Comparison of ENCODE assay signal across 16 mouse cellular contexts in genomic region chr6:135182925-135183324, GRCm38 (mm10). TPM values are rescaled to one million over a fixed set of nuclear protein-coding genes. Genes with fewer than 3 reads are reported as not detected.
DNase-seq lines count a peak whose midpoint lies in the region; ATAC-seq and TF ChIP-seq lines count a peak whose summit lies in the region.
"Had no signal": no experiment of that assay in that cellular context is flagged by ENCODE, and none has a peak within 500 bp of the region (broad histone marks: within the 10 kb centered on the region; RNA-seq: fewer than 3 reads in every experiment).

No protein-coding gene starts in this region.

- no peak overlapping the region for H3K9ac ChIP-seq in lung, postnatal 0 days (replicated peaks; ENCODE audit: low read depth)
- H3K9ac ChIP-seq: embryonic facial prominence, embryonic 13.5 days; lung, embryonic 15.5 days had no signal

- no peaks in the 10 kb centered on the region for H3K4me1 ChIP-seq in lung, postnatal 0 days (ENCODE audit: insufficient read depth, low read depth, low read length)
- H3K4me1 ChIP-seq: embryonic facial prominence, embryonic 13.5 days; lung, embryonic 15.5 days had no signal

- no peak for TF ChIP-seq EP300 in lung, postnatal 0 days (IDR thresholded peaks at IDR 0.05)

- peak; percentile 42 for TF ChIP-seq CTCF in lung, postnatal 0 days (IDR thresholded peaks at IDR 0.05)
- TF ChIP-seq CTCF in Patski (IDR thresholded peaks at IDR 0.05), result peak; percentile 36

- no peak overlapping the region for H3K4me3 ChIP-seq in lung, postnatal 0 days (ENCODE audit: low read depth, low read length)
- H3K4me3 ChIP-seq: embryonic facial prominence, embryonic 13.5 days; lung, embryonic 15.5 days had no signal

- H3K27me3 ChIP-seq in lung, postnatal 0 days (replicated peaks; ENCODE audit: insufficient read depth, low read length), result 0 out of 2 replicates have a peak, but pooled peaks cover 3% of the 10 kb centered on the region
- no peaks in the 10 kb centered on the region for H3K27me3 ChIP-seq in Patski
- H3K27me3 ChIP-seq: lung, embryonic 15.5 days had no signal

- H3K36me3 ChIP-seq in lung, postnatal 0 days (ENCODE audit: insufficient read depth, low read length), result no peaks in the 10 kb centered on the region
- H3K36me3 ChIP-seq: embryonic facial prominence, embryonic 13.5 days; lung, embryonic 15.5 days had no signal

- ATAC-seq in lung, postnatal 0 days, result no peak
- no peak for ATAC-seq in Patski

- intact Hi-C loops in left cerebral cortex, postnatal 4 days (cut with DNase I), result no loop called here

- no peaks in the 10 kb centered on the region for H3K9me3 ChIP-seq in lung, postnatal 0 days (ENCODE audit: low read length)
- H3K9me3 ChIP-seq: embryonic facial prominence, embryonic 13.5 days; lung, embryonic 15.5 days had no signal

- POLR2A ChIA-PET in Patski (lab: Charles Lee), result no interaction called here

- CTCF ChIA-PET in Patski (lab: Charles Lee), result interaction anchor here (1.6 kb wide), 1 partner anchor 33 kb away, joined by 4 read pairs; no protein-coding TSS in a partner anchor

- no peak overlapping the region for H3K27ac ChIP-seq in lung, postnatal 0 days (ENCODE audit: low read length)
- H3K27ac ChIP-seq: embryonic facial prominence, embryonic 13.5 days; lung, embryonic 15.5 days had no signal

- WGBS in lung, postnatal 0 days, result 48% methylated on average over 5 of the region's 5 CpGs

- no peak for DNase-seq in lung, postnatal 0 days (ENCODE audit: low spot score)
- no peak for DNase-seq in lung, postnatal 10 days
- DNase-seq in Patski (ENCODE audit: low read depth, low spot score), result no peak
- DNase-seq in induced T-regulatory cell, adult 2 months (ENCODE audit: low read depth), result peak; percentile 31
- peak; percentile 41 for DNase-seq in thymus, postnatal 0 days (ENCODE audit: low spot score)
- no peak for DNase-seq in left cerebral cortex, postnatal 4 days
- DNase-seq in ovary, postnatal 14 days (ENCODE audit: low spot score), result no peak
- DNase-seq in cerebellum, adult 11 months, result no peak
- DNase-seq: adrenal gland, postnatal 36 days; cerebellum, adult 8-10 months; heart, adult 11 months; heart, postnatal 4 days; kidney, adult 8-10 months; layer of hippocampus, postnatal 36 days had no signal

- in situ Hi-C loops in Patski (cut with MboI; ENCODE audit: low pct_unique_long_range_greater_than_20kb), result no loop called here

- H3K4me2 ChIP-seq in lung, postnatal 0 days (replicated peaks; ENCODE audit: low read depth, low read length), result no peak overlapping the region
- H3K4me2 ChIP-seq: embryonic facial prominence, embryonic 13.5 days; lung, embryonic 15.5 days had no signal

RNA-seq across cellular contexts. Expression of gene Fam234b, which starts 14.9 kb away (rescaled TPM):
- polyA plus RNA-seq in lung, postnatal 0 days (2015; fragmentation: Nextera tagmentation; extraction: Ambion mirVana), result 5.7 and 6.1 TPM in 2 replicates
- 16.8 TPM for polyA plus RNA-seq in Patski (2021)
- 34.0 and 35.4 TPM in 2 replicates for polyA plus RNA-seq in thymus, postnatal 0 days (2015; fragmentation: Nextera tagmentation; extraction: Ambion mirVana)
- total RNA-seq in left cerebral cortex, postnatal 4 days (2021), result 10 to 100 TPM; 86.1 to 92.1 TPM

RNA-seq across cellular contexts. Expression of gene Hebp1, which starts 14.9 kb away (rescaled TPM):
- 16.3 and 16.5 TPM in 2 replicates for polyA plus RNA-seq in lung, postnatal 0 days (2015; fragmentation: Nextera tagmentation; extraction: Ambion mirVana)
- polyA plus RNA-seq in Patski (2021), result 5.2 TPM
- 22.8 and 25.0 TPM in 2 replicates for polyA plus RNA-seq in thymus, postnatal 0 days (2015; fragmentation: Nextera tagmentation; extraction: Ambion mirVana)
- 10 to 100 TPM; 14.6 to 19.7 TPM for total RNA-seq in left cerebral cortex, postnatal 4 days (2021)

Comparison
In these comparisons a context has a peak if more than half of its experiments do, and no peak if none do; other contexts are left out.
1. DNase-seq: peak in induced T-regulatory cell, adult 2 months (single experiment) and thymus, postnatal 0 days (single experiment); none in lung, postnatal 0 days (single experiment), lung, postnatal 10 days (single experiment), Patski (single experiment), left cerebral cortex, postnatal 4 days (single experiment), ovary, postnatal 14 days (single experiment) and cerebellum, adult 11 months (single experiment).